Mouse (Mus musculus) midbrain, embryonic 12.5 days (tissue): ENCODE measurements around the gene Lama5. TPM values are rescaled to one million over a fixed set of nuclear protein-coding genes. Genes with fewer than 3 reads are reported as not detected.
A peak's percentile ranks its signal among the peaks of the same experiment; 100 is the strongest.

Source experiments
- ATAC-seq: fragments of 200-750 bp; cut with Nextera tagmentation; 2 replicates; pipeline ENCODE4 v1.8.0; 2017; ENCODE audit warnings: low read depth, moderate TSS enrichment, moderate library complexity; ENCODE audit not compliant: low FRiP score
- H3K27ac ChIP-seq: fragments of 300-500 bp; sonication (generic); replicated peaks from 2 replicates; pipeline ENCODE4 v1.5.1; 2016; ENCODE audit warnings: mild to moderate bottlenecking
- H3K27me3 ChIP-seq: fragments of 300-500 bp; sonication (generic); 2 replicates; pipeline ENCODE4 v1.6.1; 2016; ENCODE audit warnings: mild to moderate bottlenecking
- H3K36me3 ChIP-seq: fragments of 300-500 bp; sonication (generic); 2 replicates; pipeline ENCODE4 v1.6.1; 2016
- H3K4me1 ChIP-seq: fragments of 300-500 bp; sonication (generic); 2 replicates; pipeline ENCODE4 v1.6.1; 2016
- H3K4me2 ChIP-seq: fragments of 300-500 bp; sonication (generic); replicated peaks from 2 replicates; pipeline ENCODE4 v1.6.1; 2016; ENCODE audit warnings: mild to moderate bottlenecking, moderate library complexity
- H3K4me3 ChIP-seq: fragments of 300-500 bp; sonication (generic); 2 replicates; pipeline ENCODE4 v1.5.1; 2016; ENCODE audit warnings: mild to moderate bottlenecking
- H3K9ac ChIP-seq: fragments of 300-500 bp; sonication (generic); replicated peaks from 2 replicates; pipeline ENCODE4 v1.6.1; 2016; ENCODE audit warnings: mild to moderate bottlenecking, moderate library complexity
- H3K9me3 ChIP-seq: fragments of 300-500 bp; sonication (generic); 2 replicates; pipeline ENCODE4 v1.6.1; 2016; ENCODE audit warnings: mild to moderate bottlenecking
- WGBS: fragments of 180-500 bp; shearing (Covaris S2); methylation state at CpG from one replicate; pipeline ENCODE4 v1.1.7; 2016; 5-methylcytosine and 5-hydroxymethylcytosine counted together
- polyA plus RNA-seq: library from polyadenylated mRNA; unstranded; fragments of >200 nt; fragmentation: Nextera tagmentation; extraction: Ambion mirVana; gene quantifications from 2 replicates; pipeline ENCODE4 v1.2.1, GENCODE M21; 2016

The Lama5 gene
- polyA plus RNA-seq, 1 experiment from 2014 or later = 3.2 TPM

DNA sequence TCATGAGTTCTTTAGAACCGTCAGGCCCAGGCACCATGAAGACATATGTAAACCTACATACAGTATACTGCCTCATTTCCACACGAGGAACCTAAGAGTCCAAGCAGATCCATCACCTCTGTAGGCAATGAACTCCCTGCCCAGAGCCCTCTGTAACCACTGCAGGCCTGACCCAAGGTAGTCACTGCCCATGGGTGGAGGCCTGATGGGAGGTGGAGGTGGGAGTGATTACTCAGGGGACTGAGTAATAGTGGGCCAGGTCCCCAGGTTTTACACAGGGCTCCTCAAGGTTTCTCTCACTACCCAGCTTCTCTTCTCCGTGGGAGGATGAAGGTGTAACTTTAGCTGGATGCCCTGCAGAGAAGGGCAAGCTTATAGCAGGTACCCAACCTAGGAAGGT, 3.5 kb upstream of the Lama5 start:
- WGBS = 80% methylated on average over 3 of the region's 3 CpGs
- H3K9me3 ChIP-seq = no peaks in the 10 kb centered on the region
- H3K4me1 ChIP-seq = peaks cover 37% of the 10 kb centered on the region

DNA sequence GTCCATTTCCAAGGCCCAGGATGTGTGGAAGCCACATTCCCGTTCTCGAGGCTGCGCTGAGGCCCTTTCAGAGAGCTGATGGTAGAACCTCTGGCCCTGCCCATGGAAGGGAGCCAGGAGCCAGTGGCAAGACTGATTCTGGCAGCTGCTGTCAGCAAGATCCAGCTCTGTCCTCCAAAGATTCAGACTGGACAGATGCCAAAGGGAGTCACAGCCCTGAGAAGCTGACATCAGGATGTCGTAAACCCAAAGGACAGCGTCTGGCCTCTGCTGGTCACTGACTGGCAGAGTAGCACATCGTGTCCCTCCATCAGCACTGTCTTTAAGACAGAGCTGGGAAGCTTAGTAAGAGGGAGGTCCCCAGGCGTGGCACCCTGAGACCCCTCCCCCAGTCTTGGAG, 2.9 kb upstream of the Lama5 start:
- no peaks in the 10 kb centered on the region for H3K9me3 ChIP-seq
- WGBS = 73% methylated on average over 7 of the region's 7 CpGs
- H3K4me2 ChIP-seq = no peak overlapping the region
- H3K27ac ChIP-seq = no peak overlapping the region
- peaks cover 37% of the 10 kb centered on the region for H3K4me1 ChIP-seq
- H3K9ac ChIP-seq = no peak overlapping the region; the same call in 1 of the 2 replicates
- no peak for ATAC-seq
- peaks cover 50% of the 10 kb centered on the region for H3K27me3 ChIP-seq
- no peaks in the 10 kb centered on the region for H3K36me3 ChIP-seq
- no peak overlapping the region for H3K4me3 ChIP-seq

More for the DNA sequence above, 3.5 kb upstream of the Lama5 start:
- Histone ChIP-seq H3K36me3 (no peaks in the 10 kb centered on the region), H3K4me3 (no peak overlapping the region), H3K27ac (no peak overlapping the region), H3K27me3 (peaks cover 45% of the 10 kb centered on the region), H3K4me2 (no peak overlapping the region), H3K9ac (no peak overlapping the region)
- no peak for ATAC-seq

DNA sequence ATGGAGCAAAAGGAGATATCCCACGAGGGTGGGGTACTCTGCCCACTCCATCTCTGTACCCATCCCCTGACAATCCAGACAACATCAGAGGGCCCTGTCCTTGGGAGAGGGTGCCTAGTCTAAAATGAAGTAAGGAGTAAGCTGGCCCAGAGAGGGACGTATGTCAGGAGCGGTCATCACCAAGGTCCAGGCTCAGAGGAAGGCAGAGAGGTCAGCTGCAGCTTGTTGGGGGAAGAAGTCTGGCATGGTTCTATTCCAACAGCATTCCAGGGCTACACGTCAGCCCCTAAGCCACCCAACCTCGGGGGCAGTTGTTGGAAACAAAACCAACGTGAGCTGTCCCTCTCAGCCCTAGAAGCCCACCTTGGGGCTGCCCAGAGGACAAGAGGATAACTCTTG, 2.4 kb upstream of the Lama5 start:
- Histone ChIP-seq H3K36me3 (no peaks in the 10 kb centered on the region), H3K27me3 (peaks cover 55% of the 10 kb centered on the region), H3K27ac (no peak overlapping the region), H3K4me1 (peaks cover 37% of the 10 kb centered on the region), H3K9me3 (no peaks in the 10 kb centered on the region), H3K4me2 (peak overlapping the region; percentile 38), H3K9ac (no peak overlapping the region), H3K4me3 (no peak overlapping the region)
- 58% methylated on average over 6 of the region's 6 CpGs for WGBS
- no peak for ATAC-seq

DNA sequence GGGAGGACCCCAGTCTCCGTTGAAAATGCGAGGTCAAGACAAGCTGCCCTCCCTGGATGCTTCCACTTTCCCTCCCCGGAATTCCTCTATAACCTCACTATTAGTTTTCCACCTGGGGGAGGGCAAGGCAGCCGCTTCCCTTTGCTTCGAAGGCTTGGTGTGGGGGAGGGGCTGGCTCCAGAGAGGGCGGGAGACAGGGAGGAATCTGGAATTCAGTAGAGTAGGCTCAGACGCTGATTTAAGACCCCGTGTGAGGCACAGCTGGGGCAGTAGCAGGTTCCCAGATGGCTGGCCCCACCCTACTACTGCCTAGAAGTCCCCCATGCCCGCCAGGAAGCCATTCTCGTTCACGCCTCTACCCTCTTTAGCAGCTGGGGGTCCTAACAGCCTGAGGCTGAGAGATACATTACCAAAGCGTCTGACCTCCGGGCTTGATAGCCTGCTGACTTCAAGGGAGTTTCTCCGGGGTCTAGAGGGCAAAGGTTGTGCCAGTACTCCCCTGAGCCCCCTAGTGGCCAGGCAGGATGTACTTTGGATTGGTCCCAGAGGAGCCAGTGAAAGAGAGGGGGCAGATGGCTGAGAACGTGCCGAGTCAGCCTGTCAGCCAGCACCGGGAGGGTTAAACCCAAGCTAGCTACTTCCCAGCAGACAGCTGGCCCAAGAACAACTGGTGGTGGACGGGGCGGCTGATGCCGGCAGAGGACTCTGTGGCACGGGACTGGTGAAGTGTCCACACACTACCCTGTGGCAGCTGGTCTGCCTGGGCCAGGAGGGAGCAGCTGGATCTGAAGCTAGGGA, 1.8 kb upstream of the Lama5 start:
- under 1% methylated on average over 21 of the region's 21 CpGs for WGBS
- Histone ChIP-seq H3K27ac (no peak overlapping the region), H3K9ac (no peak overlapping the region), H3K27me3 (peaks cover 61% of the 10 kb centered on the region), H3K4me2 (peak overlapping the region; percentile 38), H3K9me3 (no peaks in the 10 kb centered on the region), H3K4me1 (peaks cover 40% of the 10 kb centered on the region), H3K36me3 (no peaks in the 10 kb centered on the region), H3K4me3 (no peak overlapping the region)
- ATAC-seq = peak; percentile 55

DNA sequence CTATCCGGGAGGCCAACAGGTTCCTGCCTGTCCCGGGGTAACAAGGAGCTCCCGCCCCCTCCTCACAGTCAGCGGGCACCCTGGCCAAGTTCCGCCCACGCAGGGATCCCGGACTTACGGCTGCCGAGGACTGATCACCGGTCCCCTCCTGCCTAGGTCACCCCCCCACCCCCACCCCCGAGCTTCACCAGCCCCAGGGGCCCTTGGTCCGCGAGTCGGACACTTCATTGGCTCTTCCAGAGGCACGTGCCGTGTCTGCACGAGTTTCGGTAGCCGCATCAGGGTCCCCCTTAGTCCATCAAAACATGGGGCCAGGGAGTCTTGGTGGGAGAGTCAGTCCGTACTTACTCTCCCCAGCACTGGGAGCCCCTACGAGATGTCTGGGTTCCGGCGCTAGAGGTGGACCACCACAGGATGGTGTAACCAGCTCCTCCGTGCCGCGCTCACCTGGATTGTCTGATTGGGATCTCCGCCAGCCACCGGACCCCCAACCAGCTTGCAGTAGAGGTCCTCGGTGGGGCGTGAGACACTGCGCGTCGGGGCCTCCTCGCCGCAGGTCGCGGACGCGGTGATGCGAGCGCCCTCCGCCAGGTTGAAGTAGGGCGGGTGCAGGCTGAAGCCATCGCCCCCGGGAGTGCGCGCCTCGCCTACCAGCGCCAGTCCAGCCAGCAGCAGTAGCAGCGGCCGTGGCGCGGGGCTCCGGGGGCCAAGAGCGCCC, 456 bp downstream of the Lama5 start:
- Histone ChIP-seq H3K4me1 (peaks cover 49% of the 10 kb centered on the region), H3K27me3 (peaks cover 65% of the 10 kb centered on the region), H3K36me3 (no peaks in the 10 kb centered on the region), H3K27ac (no peak overlapping the region), H3K9ac (peak overlapping the region; percentile 63), H3K4me2 (peak overlapping the region; percentile 100), H3K9me3 (no peaks in the 10 kb centered on the region), H3K4me3 (peak overlapping the region; percentile 60)
- 0% methylated on average over 54 of the region's 55 CpGs for WGBS
- ATAC-seq = peak; percentile 36

DNA sequence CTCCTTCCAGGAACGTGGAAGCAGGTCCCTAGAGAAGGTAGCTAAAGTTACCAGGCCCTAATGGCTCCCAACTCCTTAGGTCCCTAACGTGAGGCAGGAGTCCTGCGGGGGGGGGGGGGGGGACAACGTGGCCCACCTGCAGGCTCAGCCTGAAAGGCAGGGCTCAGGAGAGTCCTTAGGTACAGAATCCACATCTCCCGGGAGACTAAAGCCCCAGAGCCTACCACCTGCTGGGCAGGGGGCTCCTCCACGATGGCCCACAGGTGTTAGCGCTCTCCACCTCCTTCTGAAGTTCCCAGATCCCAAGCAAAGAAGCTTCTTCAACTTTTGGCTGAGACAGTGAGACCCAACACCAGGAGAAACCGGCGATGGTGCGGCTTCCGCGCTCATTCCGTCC, 1.0 kb downstream of the Lama5 start:
- H3K4me3 ChIP-seq = peak overlapping the region; percentile 60
- peak overlapping the region; percentile 100 for H3K4me2 ChIP-seq
- no peaks in the 10 kb centered on the region for H3K9me3 ChIP-seq
- WGBS = 1% methylated on average over 13 of the region's 13 CpGs
- no peaks in the 10 kb centered on the region for H3K36me3 ChIP-seq
- H3K9ac ChIP-seq = no peak overlapping the region; the same call in 1 of the 2 replicates
- H3K4me1 ChIP-seq = peaks cover 50% of the 10 kb centered on the region
- ATAC-seq = no peak
- no peak overlapping the region for H3K27ac ChIP-seq
- peaks cover 65% of the 10 kb centered on the region for H3K27me3 ChIP-seq

DNA sequence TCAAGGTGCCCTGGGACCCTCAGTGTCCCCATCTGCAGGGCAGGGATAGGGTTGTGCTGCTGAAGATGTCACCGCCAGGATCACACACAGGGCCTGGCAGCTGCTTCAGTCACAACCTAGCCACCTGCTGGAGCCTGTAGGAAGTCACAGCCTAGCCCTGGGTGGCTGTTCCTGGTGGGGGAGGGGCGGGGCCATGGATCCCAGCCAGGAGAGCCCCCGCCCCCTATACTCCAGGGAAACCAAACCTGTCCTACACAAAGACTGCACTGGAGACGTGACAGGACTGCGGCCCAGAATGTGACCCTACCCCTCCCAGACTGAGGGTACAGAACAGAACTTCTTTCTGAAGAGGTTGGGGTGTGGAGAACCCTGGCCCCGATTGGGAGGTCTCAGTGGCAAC, 3.4 kb downstream of the Lama5 start:
- peaks cover 35% of the 10 kb centered on the region for H3K4me1 ChIP-seq
- no peak for ATAC-seq
- H3K36me3 ChIP-seq = no peaks in the 10 kb centered on the region
- no peak overlapping the region for H3K27ac ChIP-seq
- no peak overlapping the region for H3K4me3 ChIP-seq
- no peaks in the 10 kb centered on the region for H3K9me3 ChIP-seq
- no peak overlapping the region for H3K9ac ChIP-seq
- peaks cover 51% of the 10 kb centered on the region for H3K27me3 ChIP-seq
- 16% methylated on average over 6 of the region's 6 CpGs for WGBS
- H3K4me2 ChIP-seq = no peak overlapping the region

DNA sequence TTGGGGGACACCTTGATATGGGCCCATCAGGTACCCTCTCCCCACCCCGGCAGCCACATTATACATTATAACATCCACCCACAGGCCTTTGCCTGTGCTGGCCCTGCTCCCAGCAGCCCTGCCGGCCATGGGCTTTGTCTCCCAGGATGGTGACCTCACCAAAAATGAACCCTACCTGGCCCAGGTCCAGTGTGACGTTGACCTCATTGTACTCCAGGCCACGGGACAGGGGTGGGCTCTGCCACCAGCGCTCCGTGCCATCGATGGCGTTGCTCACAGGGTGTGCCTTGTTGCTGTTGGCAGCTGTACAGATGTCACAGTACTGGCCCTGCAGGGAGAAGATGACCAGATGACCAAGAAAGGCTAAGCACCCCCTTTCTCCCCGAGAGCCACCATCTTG, 4.6 kb downstream of the Lama5 start:
- Histone ChIP-seq H3K36me3 (no peaks in the 10 kb centered on the region), H3K4me2 (no peak overlapping the region), H3K4me3 (no peak overlapping the region), H3K9me3 (no peaks in the 10 kb centered on the region), H3K27ac (no peak overlapping the region), H3K4me1 (peaks cover 28% of the 10 kb centered on the region), H3K9ac (no peak overlapping the region), H3K27me3 (peaks cover 39% of the 10 kb centered on the region)
- no peak for ATAC-seq
- 95% methylated on average over 9 of the region's 9 CpGs for WGBS

DNA sequence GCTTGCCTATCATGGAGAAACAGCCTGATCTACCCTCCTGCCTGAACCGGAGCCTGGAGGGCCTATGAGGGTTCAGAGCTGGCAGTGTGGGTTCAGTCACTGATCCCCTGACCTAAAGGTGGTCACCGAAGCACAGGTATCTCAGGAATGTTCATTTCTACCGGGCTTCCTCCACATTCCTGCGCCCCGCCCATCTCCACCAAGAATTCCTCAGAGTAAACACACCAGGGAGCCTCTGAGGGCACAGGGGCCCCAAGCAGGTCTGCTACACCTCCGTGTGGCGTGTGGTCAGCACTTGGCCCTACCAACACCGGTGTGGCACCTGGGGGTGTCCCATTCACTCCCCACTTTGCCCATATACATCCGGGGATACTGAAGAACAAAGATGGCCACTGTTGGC, 5.5 kb downstream of the Lama5 start:
- Histone ChIP-seq H3K36me3 (no peaks in the 10 kb centered on the region), H3K9ac (no peak overlapping the region), H3K4me2 (no peak overlapping the region), H3K4me1 (peaks cover 21% of the 10 kb centered on the region), H3K27me3 (peaks cover 30% of the 10 kb centered on the region), H3K9me3 (no peaks in the 10 kb centered on the region), H3K4me3 (no peak overlapping the region), H3K27ac (no peak overlapping the region)
- 74% methylated on average over 9 of the region's 9 CpGs for WGBS
- no peak for ATAC-seq

DNA sequence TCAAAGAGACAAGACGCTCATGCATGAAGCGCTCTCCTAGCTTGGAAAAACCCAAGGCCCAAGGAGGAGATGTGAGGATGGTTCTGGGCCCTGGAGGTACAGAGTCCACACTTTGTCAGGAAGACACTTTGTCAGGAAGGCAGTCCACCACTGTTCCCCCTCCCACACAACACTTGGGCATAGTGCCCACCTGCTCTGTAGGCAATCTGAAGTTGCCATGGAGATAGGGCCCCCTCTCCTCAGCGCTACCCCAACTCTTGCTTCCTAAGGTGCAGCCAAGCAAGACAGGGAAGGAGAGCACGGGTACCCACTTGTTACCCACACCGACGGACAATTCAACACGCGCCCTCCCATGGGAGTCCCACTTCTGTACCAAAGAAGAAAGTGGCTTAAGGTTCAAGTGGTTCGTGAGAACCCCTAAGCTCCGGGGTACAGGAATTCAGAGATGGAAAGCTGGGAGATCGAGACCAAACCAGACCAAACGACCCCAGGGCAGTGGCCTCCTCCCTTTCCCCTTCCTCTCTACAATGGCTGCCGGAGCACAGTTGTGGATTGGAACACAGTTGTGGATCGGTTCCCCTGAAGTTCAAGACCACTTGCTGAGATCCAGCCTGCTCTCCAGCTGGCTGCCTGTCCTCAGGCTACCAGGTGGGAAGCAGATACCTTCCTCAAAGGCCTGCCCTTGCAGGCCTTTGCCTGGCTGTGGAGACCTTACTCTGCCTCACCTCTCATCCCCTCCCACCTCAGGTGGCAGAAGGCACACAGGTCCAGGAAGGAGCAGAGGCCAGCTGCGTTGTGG, 6.3 kb downstream of the Lama5 start:
- Histone ChIP-seq H3K27me3 (peaks cover 22% of the 10 kb centered on the region), H3K4me2 (no peak overlapping the region), H3K36me3 (no peaks in the 10 kb centered on the region), H3K4me1 (peaks cover 19% of the 10 kb centered on the region), H3K27ac (no peak overlapping the region), H3K4me3 (no peak overlapping the region), H3K9ac (no peak overlapping the region), H3K9me3 (no peaks in the 10 kb centered on the region)
- no peak for ATAC-seq
- 79% methylated on average over 15 of the region's 15 CpGs for WGBS

DNA sequence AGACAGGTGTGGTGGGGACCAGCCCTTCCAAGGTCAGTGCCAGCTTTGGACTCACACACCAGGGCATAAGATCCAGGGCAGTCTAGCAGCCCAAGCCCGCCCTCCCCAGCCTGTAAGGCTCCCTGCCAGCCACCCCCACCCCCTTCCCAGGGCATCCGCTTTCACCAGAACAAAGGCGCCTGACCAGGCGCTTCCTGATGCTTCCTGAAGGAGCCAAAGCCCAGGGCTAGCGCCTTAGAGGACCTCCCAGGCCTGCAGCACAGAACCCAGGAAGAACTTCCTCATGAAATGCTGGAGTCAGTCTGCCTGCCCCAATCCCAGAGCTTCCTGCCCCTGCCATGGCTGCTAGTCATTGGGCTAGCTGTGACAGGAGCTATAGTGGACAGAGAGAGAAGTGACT, 7.0 kb downstream of the Lama5 start:
- no peak overlapping the region for H3K4me3 ChIP-seq
- no peak overlapping the region for H3K27ac ChIP-seq
- WGBS = 31% methylated on average over 5 of the region's 5 CpGs

DNA sequence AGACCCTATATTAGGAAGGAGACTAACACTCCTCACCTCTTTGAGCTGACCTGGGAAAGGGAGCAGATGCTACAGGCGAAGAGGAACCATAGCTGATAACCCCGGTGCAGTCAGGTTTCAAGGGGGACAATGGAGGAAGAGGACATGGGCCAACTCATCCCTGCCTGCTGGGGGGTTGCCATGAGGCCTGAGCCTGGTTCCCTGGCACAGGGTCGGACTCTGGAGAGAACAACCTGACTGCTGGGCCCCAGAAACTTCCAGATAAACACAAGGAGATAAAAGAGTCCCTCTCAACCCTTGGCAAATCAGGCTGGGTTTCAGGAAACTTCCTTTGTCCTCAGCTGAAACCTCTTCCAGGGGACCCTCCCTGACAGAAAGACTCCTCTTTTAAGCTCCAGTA, 7.4 kb downstream of the Lama5 start:
- H3K4me2 ChIP-seq = no peak overlapping the region
- H3K9me3 ChIP-seq = no peaks in the 10 kb centered on the region
- WGBS = 72% methylated on average over 3 of the region's 3 CpGs
- no peak overlapping the region for H3K9ac ChIP-seq
- H3K27ac ChIP-seq = no peak overlapping the region
- no peak for ATAC-seq
- H3K4me1 ChIP-seq = peaks cover 19% of the 10 kb centered on the region
- no peaks in the 10 kb centered on the region for H3K36me3 ChIP-seq
- peaks cover 11% of the 10 kb centered on the region for H3K27me3 ChIP-seq
- no peak overlapping the region for H3K4me3 ChIP-seq

More for the DNA sequence above, 7.0 kb downstream of the Lama5 start:
- H3K9me3 ChIP-seq = no peaks in the 10 kb centered on the region
- H3K4me2 ChIP-seq = no peak overlapping the region
- no peak for ATAC-seq
- peaks cover 16% of the 10 kb centered on the region for H3K27me3 ChIP-seq
- no peak overlapping the region for H3K9ac ChIP-seq
- H3K4me1 ChIP-seq = peaks cover 19% of the 10 kb centered on the region
- no peaks in the 10 kb centered on the region for H3K36me3 ChIP-seq
